Mouse (Mus musculus) heart, embryonic 11.5 days (tissue): ENCODE measurements around the gene Cit. TPM values are rescaled to one million over a fixed set of nuclear protein-coding genes. Genes with fewer than 3 reads are reported as not detected.

Experiments used
- ATAC-seq: fragments of 200-750 bp; cut with Nextera tagmentation; replicated peaks from 2 replicates; pipeline ENCODE4 v1.8.0; 2017; ENCODE audit warnings: moderate library complexity; ENCODE audit not compliant: insufficient number of reproducible peaks, low FRiP score, low TSS enrichment
- H3K27ac ChIP-seq: fragments of 300-500 bp; sonication (generic); 2 replicates; pipeline ENCODE4 v1.5.1; 2014; ENCODE audit warnings: mild to moderate bottlenecking, low read depth, low read length
- H3K27me3 ChIP-seq: fragments of 300-500 bp; sonication (generic); 2 replicates; pipeline ENCODE4 v1.6.1; 2014; ENCODE audit warnings: mild to moderate bottlenecking, low read length, mixed read lengths; ENCODE audit not compliant: control insufficient read depth, insufficient read depth
- H3K36me3 ChIP-seq: fragments of 300-500 bp; sonication (generic); 2 replicates; pipeline ENCODE4 v1.6.1; 2014; ENCODE audit warnings: mild to moderate bottlenecking, low read length, moderate library complexity, mixed read lengths; ENCODE audit not compliant: control insufficient read depth, insufficient read depth
- H3K4me1 ChIP-seq: fragments of 300-500 bp; sonication (generic); 2 replicates; pipeline ENCODE4 v1.6.1; 2014; ENCODE audit warnings: low read length; ENCODE audit not compliant: control insufficient read depth, insufficient read depth
- H3K4me2 ChIP-seq: fragments of 300-500 bp; sonication (generic); 2 replicates; pipeline ENCODE4 v1.6.1; 2014; ENCODE audit warnings: mild to moderate bottlenecking, moderate library complexity
- H3K4me3 ChIP-seq: fragments of 300-500 bp; sonication (generic); 2 replicates; pipeline ENCODE4 v1.5.1; 2014; ENCODE audit warnings: low read depth, low read length
- H3K9ac ChIP-seq: fragments of 300-500 bp; sonication (generic); 2 replicates; pipeline ENCODE4 v1.6.1; 2014; ENCODE audit warnings: mild to moderate bottlenecking, low read depth, low read length, moderate library complexity
- H3K9me3 ChIP-seq: fragments of 300-500 bp; sonication (generic); replicated peaks from 2 replicates; pipeline ENCODE4 v1.6.1; 2016; ENCODE audit warnings: low read length; ENCODE audit not compliant: control insufficient read depth
- WGBS: fragments of 180-500 bp; shearing (Covaris S2); extraction: QIAGEN DNeasy Blood & Tissue Kit; methylation state at CpG from one replicate; pipeline ENCODE4 v1.1.7; 2014; ENCODE audit not compliant: insufficient replicate concordance; 5-methylcytosine and 5-hydroxymethylcytosine counted together
- polyA plus RNA-seq: library from polyadenylated mRNA; unstranded; fragments of >200 nt; fragmentation: Nextera tagmentation; extraction: Ambion mirVana; gene quantifications from 2 replicates; pipeline ENCODE4 v1.2.1, GENCODE M21; 2014

Gene Cit
- polyA plus RNA-seq, 1 experiment from 2014 or later: 33.1 TPM

DNA sequence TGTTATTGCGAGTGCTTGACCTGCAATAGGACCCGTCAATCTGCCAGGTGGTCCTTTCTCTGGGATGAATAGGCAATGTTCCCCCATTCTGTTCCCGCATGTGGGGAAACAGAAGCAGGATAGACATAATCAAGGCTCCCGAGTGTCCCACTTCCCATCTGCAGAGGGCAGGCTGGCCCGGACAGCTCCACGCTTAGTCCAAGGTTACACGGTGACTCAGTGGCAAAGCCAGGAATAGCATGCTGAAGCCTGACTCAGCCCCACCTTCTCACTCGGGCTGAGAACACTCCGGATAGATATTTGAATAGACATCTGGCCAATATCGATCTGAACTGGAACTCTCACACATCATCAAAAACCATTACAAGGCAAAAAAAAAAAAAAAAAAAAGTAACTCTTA is 130.6 kb downstream of the Cit start:
- Histone ChIP-seq H3K27me3 (no peaks in the 10 kb centered on the region), H3K4me3 (no peak overlapping the region), H3K9me3 (no peaks in the 10 kb centered on the region), H3K4me2 (no peak overlapping the region), H3K36me3 (0 out of 2 replicates have a peak, but pooled peaks cover 8% of the 10 kb centered on the region), H3K4me1 (peaks cover 3% of the 10 kb centered on the region; the same call in 1 of the 2 replicates), H3K27ac (no peak overlapping the region), H3K9ac (no peak overlapping the region)
- ATAC-seq: no peak
- 87% methylated on average over 10 of the region's 10 CpGs for WGBS

DNA sequence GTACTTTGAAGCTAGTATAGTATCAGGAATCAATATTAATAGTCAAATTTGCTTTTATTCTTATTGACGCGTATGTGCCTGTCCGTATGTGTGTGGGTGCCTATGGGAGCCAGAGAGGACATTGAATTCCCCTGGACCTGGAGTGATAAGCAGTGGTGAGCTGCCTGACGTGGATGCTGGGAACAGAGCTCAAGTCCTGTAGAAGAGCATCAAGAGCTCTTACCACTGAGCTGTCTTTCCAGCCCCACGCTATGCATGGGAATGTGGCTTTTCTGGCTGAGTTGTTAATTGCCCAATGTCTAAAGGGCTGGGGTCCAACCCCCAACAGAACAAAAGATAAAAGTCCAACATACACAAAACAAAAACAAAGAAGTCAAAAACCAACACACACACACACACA is 131.4 kb downstream of the Cit start:
- 0 out of 2 replicates have a peak, but pooled peaks cover 8% of the 10 kb centered on the region for H3K36me3 ChIP-seq

DNA sequence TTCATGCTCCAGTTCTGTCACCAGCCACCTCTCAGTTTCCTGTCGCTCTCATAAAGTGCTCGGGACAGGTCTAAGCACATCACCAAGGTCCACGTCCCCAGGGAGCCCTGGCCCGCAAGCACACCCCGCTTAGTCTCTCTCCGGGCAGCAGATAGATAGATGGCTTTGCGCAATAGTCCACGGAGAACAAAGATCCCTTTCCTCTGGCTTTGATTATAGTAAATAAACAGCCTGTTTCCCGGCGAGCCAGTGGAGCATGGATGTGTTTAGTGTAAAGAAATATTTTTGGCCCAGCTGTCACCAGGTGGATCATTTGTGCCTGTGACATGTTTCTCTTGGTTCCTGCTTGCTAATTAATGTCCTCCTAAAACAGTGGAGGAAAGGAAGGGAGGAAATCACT is 132.2 kb downstream of the Cit start:
- ATAC-seq: no peak
- Histone ChIP-seq H3K4me2 (no peak overlapping the region), H3K9ac (no peak overlapping the region), H3K36me3 (peaks cover 12% of the 10 kb centered on the region; the same call in 1 of the 2 replicates), H3K27me3 (no peaks in the 10 kb centered on the region), H3K27ac (0 out of 2 replicates have a peak overlapping the region, but pooled peaks have one; percentile 10), H3K4me1 (peaks cover 3% of the 10 kb centered on the region; the same call in 1 of the 2 replicates), H3K9me3 (no peaks in the 10 kb centered on the region), H3K4me3 (no peak overlapping the region)
- WGBS: 73% methylated on average over 10 of the region's 10 CpGs

More for the DNA sequence above, 131.4 kb downstream of the Cit start:
- no peaks in the 10 kb centered on the region for H3K27me3 ChIP-seq
- no peak overlapping the region for H3K4me3 ChIP-seq
- ATAC-seq: no peak
- no peak overlapping the region for H3K9ac ChIP-seq
- WGBS: 93% methylated on average over 5 of the region's 5 CpGs
- H3K9me3 ChIP-seq: no peaks in the 10 kb centered on the region
- no peak overlapping the region for H3K4me2 ChIP-seq
- no peak overlapping the region for H3K27ac ChIP-seq
- peaks cover 3% of the 10 kb centered on the region; the same call in 1 of the 2 replicates for H3K4me1 ChIP-seq

DNA sequence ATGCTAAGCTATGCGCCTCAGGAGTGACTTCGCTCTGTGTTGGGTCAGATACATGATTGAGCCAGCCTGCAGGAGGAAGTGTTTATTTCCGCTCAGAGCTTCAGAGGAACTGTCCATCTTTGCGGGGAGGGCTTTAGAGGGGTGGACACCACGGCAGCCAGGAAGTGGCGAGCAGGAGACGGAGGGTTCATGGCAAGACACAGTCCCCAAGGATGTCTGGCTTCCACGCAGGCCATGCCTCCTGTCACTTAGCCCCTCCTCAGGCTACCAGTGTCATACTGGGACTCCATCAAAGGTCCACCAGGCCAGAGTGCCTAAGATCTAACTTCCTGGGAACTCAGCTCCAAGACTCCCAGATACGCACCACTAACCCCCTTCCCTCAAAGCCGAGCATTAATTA is 132.7 kb downstream of the Cit start:
- Histone ChIP-seq H3K4me3 (no peak overlapping the region), H3K4me2 (no peak overlapping the region; the same call in 1 of the 2 replicates), H3K9ac (no peak overlapping the region), H3K9me3 (no peaks in the 10 kb centered on the region), H3K36me3 (peaks cover 15% of the 10 kb centered on the region; the same call in 1 of the 2 replicates), H3K27ac (0 out of 2 replicates have a peak overlapping the region, but pooled peaks have one; percentile 6), H3K27me3 (no peaks in the 10 kb centered on the region), H3K4me1 (peaks cover 3% of the 10 kb centered on the region; the same call in 1 of the 2 replicates)
- ATAC-seq: no peak
- 73% methylated on average over 10 of the region's 10 CpGs for WGBS

DNA sequence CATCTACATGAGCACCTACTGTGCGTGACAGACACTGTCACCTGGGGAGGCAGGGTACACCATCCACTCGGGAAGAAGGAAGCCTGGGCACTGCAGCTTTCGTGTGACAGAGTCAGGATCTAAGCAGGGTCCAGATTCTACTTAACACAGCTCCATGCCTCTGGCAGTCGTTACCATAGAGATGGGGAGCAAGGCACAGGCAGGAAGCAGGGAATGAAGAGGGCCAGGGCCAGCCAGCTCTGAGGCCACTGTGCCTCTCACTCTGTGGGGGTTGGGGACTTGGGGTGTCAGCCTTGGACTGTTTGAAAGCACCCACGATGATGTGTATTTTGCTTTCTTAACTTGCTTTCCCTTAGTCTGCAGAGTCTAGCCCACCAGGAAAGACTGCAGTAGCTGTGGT is 133.2 kb downstream of the Cit start:
- ATAC-seq: no peak
- Histone ChIP-seq H3K9ac (no peak overlapping the region), H3K9me3 (no peaks in the 10 kb centered on the region), H3K4me1 (peaks cover 3% of the 10 kb centered on the region; the same call in 1 of the 2 replicates), H3K27me3 (no peaks in the 10 kb centered on the region), H3K27ac (0 out of 2 replicates have a peak overlapping the region, but pooled peaks have one; percentile 6), H3K4me3 (no peak overlapping the region), H3K4me2 (no peak overlapping the region; the same call in 1 of the 2 replicates), H3K36me3 (peaks cover 17% of the 10 kb centered on the region; the same call in 1 of the 2 replicates)
- WGBS: 62% methylated on average over 5 of the region's 5 CpGs

DNA sequence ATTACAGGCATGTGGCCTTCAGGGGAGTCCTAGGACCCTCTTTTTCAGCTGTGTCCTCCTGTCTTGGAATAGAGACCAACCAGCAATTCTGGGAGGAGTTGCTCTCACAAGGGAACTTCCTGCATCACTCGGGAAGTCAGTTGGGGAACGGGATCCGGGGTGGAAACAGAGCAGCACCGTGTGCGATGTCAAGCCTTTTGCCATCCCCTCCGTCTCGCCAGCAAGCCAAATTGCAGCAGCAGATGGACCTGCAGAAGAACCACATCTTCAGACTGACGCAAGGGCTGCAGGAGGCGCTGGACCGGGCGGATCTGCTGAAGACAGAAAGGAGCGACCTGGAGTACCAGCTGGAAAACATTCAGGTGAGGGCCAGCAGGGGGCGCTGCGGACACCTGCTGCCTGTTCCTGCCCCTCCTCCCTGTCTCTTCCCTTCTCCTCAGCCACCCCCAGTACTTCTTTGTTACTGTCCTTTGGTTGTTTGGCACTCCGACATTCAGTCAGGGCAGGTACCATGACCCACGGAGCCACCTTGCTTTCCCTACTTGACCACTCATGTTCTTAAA is 134.1 kb downstream of the Cit start:
- no peak overlapping the region for H3K9ac ChIP-seq
- no peak for ATAC-seq
- H3K27me3 ChIP-seq: no peaks in the 10 kb centered on the region
- WGBS: 57% methylated on average over 16 of the region's 16 CpGs
- peaks cover 3% of the 10 kb centered on the region; the same call in 1 of the 2 replicates for H3K4me1 ChIP-seq
- H3K9me3 ChIP-seq: no peaks in the 10 kb centered on the region
- H3K4me2 ChIP-seq: no peak overlapping the region
- no peak overlapping the region for H3K4me3 ChIP-seq
- no peak overlapping the region for H3K27ac ChIP-seq
- H3K36me3 ChIP-seq: peaks cover 13% of the 10 kb centered on the region; the same call in 1 of the 2 replicates

DNA sequence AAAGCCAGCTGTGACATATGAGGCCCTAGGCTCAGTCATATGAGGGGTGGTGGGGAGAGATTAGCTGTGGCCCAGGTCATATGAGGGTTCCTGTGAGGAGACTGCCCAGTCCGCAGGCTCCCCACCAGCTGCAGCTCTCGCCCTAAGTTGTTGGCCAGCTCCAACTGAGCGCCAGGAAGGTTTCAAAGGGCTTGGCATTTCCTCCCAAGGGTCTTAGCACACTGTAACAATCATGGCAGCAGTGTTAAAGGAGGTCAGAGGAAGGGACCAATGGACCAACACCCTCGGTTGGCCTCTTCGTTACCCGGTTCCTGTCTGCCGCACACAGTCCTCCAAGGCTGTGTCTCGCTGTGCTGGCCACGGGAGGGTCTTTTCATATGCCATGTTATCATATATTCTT is 135.5 kb downstream of the Cit start:
- H3K4me3 ChIP-seq: no peak overlapping the region
- peaks cover 11% of the 10 kb centered on the region; the same call in 1 of the 2 replicates for H3K36me3 ChIP-seq
- no peak overlapping the region for H3K9ac ChIP-seq
- no peak overlapping the region for H3K27ac ChIP-seq
- ATAC-seq: no peak
- 90% methylated on average over 9 of the region's 9 CpGs for WGBS
- H3K4me2 ChIP-seq: no peak overlapping the region
- H3K9me3 ChIP-seq: no peaks in the 10 kb centered on the region
- peaks cover 3% of the 10 kb centered on the region; the same call in 1 of the 2 replicates for H3K4me1 ChIP-seq
- no peaks in the 10 kb centered on the region for H3K27me3 ChIP-seq

DNA sequence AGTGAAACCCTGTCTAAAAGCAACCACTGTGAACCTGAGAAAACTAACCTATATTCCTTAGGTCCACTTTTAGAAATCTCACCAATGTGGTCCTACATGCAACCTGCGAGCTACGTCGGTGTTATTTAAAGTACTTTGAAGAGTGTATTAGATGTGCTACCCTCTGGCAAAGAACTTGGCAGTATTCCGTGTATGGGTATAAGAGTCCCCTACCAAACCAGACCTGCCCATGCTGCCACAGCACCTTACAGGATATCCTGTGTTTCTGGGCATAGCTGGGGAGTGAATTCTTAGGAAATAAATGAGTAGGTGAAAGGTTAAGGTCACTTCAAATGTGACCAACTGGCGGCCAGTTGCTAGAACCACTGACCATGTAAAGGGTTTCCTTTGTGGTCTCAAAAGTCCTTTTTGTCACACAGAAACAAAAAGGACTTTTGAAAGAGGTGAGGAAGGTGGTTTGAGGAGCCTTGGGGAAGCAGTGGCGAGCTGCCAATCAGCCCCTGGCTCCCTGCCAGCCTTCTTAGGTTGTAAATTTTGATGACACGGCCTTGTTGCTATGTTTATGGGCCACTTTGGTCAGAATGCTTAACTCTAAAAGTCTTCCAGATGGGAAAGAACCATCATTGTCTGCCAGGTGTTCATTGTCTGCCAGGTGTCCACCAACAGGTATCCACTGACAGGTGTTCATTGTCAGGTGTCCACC is 137.7 kb downstream of the Cit start:
- Histone ChIP-seq H3K4me3 (no peak overlapping the region), H3K9me3 (no peaks in the 10 kb centered on the region), H3K4me2 (no peak overlapping the region), H3K27ac (no peak overlapping the region), H3K36me3 (peaks cover 17% of the 10 kb centered on the region), H3K4me1 (no peaks in the 10 kb centered on the region), H3K9ac (no peak overlapping the region), H3K27me3 (no peaks in the 10 kb centered on the region)
- WGBS: 89% methylated on average over 7 of the region's 7 CpGs
- ATAC-seq: no peak
